Mouse (Mus musculus) small intestine, adult 2 months (tissue): ENCODE measurements around the gene Gm10226. TPM values are rescaled to one million over a fixed set of nuclear protein-coding genes. Genes with fewer than 3 reads are reported as not detected.
"Not testable (repeated sequence)": the region's sequence is repeated elsewhere in the genome, so short reads cannot be mapped to it uniquely, and the experiment has no call there.

Experiments used
- H3K27ac ChIP-seq: fragments of 200-500 bp; 2 replicates; pipeline ENCODE4 v1.5.1; 2012; ENCODE audit warnings: low read depth, low read length, control low read depth, inconsistent platforms; ENCODE audit not compliant: insufficient read depth
- H3K27me3 ChIP-seq: fragments of 200-500 bp; 2 replicates; pipeline ENCODE4 v1.6.1; 2012; ENCODE audit warnings: mild to moderate bottlenecking, moderate library complexity, low read length, inconsistent platforms; ENCODE audit not compliant: control insufficient read depth, insufficient read depth
- H3K36me3 ChIP-seq: fragments of 200-500 bp; 2 replicates; pipeline ENCODE4 v1.6.1; 2012; ENCODE audit warnings: mild to moderate bottlenecking, low read length, control low read depth, inconsistent platforms; ENCODE audit not compliant: control insufficient read depth, insufficient read depth
- H3K4me1 ChIP-seq: fragments of 200-500 bp; 2 replicates; pipeline ENCODE4 v1.6.1; 2012; ENCODE audit warnings: low read length, inconsistent platforms, mixed read lengths; ENCODE audit not compliant: control insufficient read depth, insufficient read depth, insufficient read length
- H3K4me3 ChIP-seq: fragments of 200-500 bp; 2 replicates; pipeline ENCODE4 v1.5.1; 2012; ENCODE audit warnings: low read depth, mild to moderate bottlenecking, control low read depth, inconsistent platforms, low read length, moderate library complexity
- CTCF ChIP-seq: fragments of 200-500 bp; IDR thresholded peaks from 2 replicates; pipeline ENCODE4 v1.5.1; 2012; ENCODE audit warnings: low read depth, mild to moderate bottlenecking, control low read depth, inconsistent platforms, low read length, moderate library complexity, mixed read lengths; ENCODE audit not compliant: insufficient replicate concordance, insufficient read length; ENCODE audit errors: extremely low read depth
- POLR2A ChIP-seq: fragments of 200-500 bp; IDR thresholded peaks from 2 replicates; pipeline ENCODE4 v1.6.1; 2012; ENCODE audit warnings: low read depth, mild to moderate bottlenecking, control low read depth, inconsistent platforms, low read length, moderate library complexity
- WGBS: fragments of 180-500 bp; shearing (Covaris S2); methylation state at CpG from one replicate; pipeline ENCODE4 v1.1.7; 2018; 5-methylcytosine and 5-hydroxymethylcytosine counted together
- polyA plus RNA-seq: library from polyadenylated mRNA; depleted of rRNA; stranded (reverse); fragments of >200 nt; gene quantifications from 2 replicates; pipeline ENCODE4 v1.2.3, GENCODE M21; 2012; rRNA removed

The Gm10226 gene
- polyA plus RNA-seq: not detected in 2 replicates

DNA sequence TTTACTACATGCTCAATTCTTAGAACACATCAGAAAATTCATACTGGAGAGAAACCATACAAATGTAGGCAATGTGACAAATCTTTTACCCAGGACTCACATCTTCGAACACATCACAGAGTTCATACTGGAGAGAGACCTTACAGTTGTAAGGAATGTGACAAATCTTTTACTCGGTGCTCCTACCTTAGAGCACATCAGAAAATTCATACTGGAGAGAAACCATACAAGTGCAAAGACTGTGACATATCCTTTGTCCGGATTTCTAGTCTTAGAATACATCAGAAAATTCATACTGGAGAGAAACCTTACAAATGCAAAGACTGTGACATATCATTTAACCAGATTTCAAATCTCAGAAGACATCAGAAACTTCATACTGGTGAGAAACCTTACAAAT lies at the start of gene Gm10226:
Gene Gm10226 (plus strand): TSS at position 301 of the 400 bp plus-strand sequence.
- WGBS: 92% methylated on average over 3 of the region's 3 CpGs

DNA sequence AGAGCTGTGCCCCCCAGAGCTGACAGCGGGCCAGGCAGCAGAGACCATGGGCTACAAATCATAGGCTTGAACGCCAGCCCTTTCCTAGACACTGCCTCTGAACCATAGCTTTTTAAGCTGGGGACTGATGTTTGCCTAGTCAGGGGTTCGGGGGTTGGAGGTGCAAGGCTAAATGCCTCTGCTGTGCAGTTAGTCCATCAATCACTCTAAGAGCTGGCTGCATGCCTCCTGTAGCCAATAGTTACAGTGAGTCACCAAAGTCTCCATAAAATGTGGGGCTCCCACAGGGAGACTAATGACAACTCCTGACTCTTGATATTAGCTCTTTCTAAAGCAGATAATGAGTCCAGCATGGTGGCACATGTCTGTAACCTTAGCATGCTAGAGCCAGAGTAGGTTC lies 42.9 kb upstream of the Gm10226 start:
- 70% methylated on average over 3 of the region's 3 CpGs for WGBS
- Histone ChIP-seq H3K27ac (no peak overlapping the region), H3K4me3 (no peak overlapping the region), H3K36me3 (no peaks in the 10 kb centered on the region; the same call in 1 of the 2 replicates), H3K4me1 (no peaks in the 10 kb centered on the region), H3K27me3 (no peaks in the 10 kb centered on the region)
- TF ChIP-seq CTCF: no peak
- no peak for TF ChIP-seq POLR2A

More for the DNA sequence above, at the start of gene Gm10226:
- no peak for TF ChIP-seq CTCF
- TF ChIP-seq POLR2A: no peak
- H3K4me3 ChIP-seq: no peak within 1 kb of the TSS
- H3K27ac ChIP-seq: no peak within 1 kb of the TSS
- H3K4me1 ChIP-seq: no peaks in the 10 kb centered on the region
- peaks cover 8% of the 10 kb centered on the region for H3K36me3 ChIP-seq
- no peaks in the 10 kb centered on the region for H3K27me3 ChIP-seq

DNA sequence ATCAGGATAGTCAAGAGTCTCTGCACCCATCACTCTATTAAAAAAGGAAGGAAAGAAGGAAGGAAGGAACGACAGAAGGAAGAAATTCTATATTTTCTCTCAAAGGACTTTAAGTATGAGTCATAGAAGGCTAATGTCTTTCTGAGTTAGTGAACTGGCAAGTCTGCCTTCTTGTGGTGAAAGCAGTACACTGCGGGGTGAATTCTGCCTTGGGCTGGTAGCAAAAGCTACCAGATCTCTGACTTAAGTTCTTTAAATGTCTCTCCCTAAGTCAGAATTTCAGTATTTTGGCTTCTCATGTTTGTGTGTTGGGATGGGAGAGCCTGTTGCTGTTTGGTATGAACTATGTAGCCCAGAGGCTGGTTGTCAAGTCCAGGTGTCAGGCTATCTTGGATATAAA lies 41.7 kb upstream of the Gm10226 start:
- 12% methylated on average over 2 of the region's 2 CpGs for WGBS
- H3K4me3 ChIP-seq: peak overlapping the region; percentile 84; the same call in 1 of the 2 replicates
- H3K27ac ChIP-seq: peak overlapping the region; percentile 66
- no peaks in the 10 kb centered on the region for H3K27me3 ChIP-seq
- H3K4me1 ChIP-seq: no peaks in the 10 kb centered on the region
- no peaks in the 10 kb centered on the region; the same call in 1 of the 2 replicates for H3K36me3 ChIP-seq
- TF ChIP-seq CTCF (no peak), POLR2A (no peak)

DNA sequence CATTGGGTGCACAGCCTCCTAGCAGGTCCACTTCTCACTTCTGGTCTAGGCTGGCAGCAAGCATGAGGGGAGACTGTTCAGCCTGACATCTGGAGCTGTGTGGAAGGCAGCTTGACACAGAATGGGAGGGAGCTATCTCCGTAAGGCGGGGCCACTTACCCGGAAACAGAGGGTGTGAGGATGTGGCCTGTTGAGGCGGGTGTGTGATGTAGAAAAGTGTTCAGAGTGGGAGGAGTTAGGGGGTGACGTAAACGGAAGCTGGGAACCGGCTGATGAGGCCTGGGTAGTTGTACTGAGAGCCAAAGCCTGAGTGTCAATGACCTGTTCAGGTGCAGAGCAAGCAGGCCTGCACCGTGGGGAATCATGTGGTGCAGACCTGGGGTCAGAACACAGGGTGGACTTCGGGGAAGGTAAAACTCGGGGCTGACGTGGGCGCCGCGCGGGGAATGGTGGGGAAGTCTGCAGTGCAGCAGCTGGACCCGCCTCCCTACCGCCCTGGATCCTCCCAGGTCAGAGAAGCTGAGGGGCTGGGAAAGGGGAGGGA lies 41.2 kb upstream of the Gm10226 start, which contains the start of gene Zfp983:
Gene Zfp983 (plus strand): TSS at position 261 of the 544 bp plus-strand sequence.
- Histone ChIP-seq H3K27ac (peak within 1 kb of the TSS; percentile 79), H3K4me3 (peak within 1 kb of the TSS; percentile 84)
- H3K4me1 ChIP-seq, H3K36me3 ChIP-seq, H3K27me3 ChIP-seq: not testable (repeated sequence)
- under 1% methylated on average over 17 of the region's 17 CpGs for WGBS

DNA sequence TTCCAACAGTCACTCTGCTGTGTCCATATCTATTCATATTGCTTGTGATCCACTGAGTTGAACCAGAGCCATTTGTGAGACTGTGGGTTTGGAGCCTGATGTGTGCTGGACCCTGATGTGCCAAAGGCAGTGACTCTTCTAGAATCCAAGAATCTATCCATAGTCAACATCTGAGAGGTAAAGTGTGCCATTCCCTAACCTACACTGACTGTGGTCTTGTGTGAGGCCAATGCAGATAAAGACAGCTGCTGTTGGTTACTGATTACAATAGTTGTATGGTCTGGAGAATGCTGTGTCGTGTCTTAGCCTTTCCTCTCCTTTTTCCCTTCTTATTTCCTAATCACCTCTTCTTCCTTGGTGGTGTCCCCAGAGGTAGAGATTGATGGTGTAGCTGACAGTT lies 12.8 kb upstream of the Gm10226 start:
- H3K27ac ChIP-seq, H3K27me3 ChIP-seq, H3K4me3 ChIP-seq, H3K36me3 ChIP-seq, H3K4me1 ChIP-seq: not testable (repeated sequence)
- 5% methylated on average over 1 of the region's 1 CpGs for WGBS

DNA sequence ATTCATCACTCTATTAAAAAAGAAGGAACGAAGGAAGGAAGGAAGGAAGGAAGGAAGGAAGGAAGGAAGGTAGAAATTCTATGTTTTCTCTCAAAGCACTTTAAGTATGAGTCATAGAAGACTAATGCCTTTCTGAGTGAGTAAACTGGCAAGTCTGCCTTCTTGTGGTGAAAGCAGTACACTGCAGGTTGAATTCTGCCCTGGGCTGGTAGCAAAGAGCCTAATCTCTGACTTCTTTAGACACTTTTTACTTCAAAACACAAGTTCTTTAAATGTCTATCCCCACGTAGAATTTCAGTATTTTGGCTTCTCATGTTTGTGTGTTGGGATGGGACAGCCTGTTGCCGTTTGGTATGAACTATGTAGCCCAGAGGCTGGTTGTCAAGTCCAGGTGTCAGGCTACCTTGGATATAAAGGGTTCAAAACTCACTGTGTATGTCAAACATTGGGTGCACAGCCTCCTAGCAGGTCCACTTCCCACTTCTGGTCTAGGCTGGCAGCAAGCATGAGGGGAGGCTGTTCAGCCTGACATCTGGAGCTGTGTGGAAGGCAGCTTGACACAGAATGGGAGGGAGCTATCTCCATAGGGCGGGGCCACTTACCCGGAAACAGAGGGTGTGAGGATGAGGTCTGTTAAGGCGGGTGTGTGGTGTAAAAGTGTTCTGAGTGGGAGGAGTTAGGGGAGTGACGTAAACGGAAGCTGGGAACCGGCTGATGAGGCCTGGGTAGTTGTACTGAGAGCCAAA lies 12.2 kb upstream of the Gm10226 start:
- Histone ChIP-seq H3K27me3 (no peaks in the 10 kb centered on the region), H3K4me3 (peak overlapping the region; percentile 77), H3K36me3 (0 out of 2 replicates have a peak, but pooled peaks cover 1% of the 10 kb centered on the region), H3K4me1 (peaks cover 2% of the 10 kb centered on the region; the same call in 1 of the 2 replicates), H3K27ac (peak overlapping the region; percentile 79)
- WGBS: 3% methylated on average over 9 of the region's 9 CpGs
- TF ChIP-seq POLR2A: no peak
- peak; percentile 18; the same call in 1 of the 2 replicates for TF ChIP-seq CTCF

DNA sequence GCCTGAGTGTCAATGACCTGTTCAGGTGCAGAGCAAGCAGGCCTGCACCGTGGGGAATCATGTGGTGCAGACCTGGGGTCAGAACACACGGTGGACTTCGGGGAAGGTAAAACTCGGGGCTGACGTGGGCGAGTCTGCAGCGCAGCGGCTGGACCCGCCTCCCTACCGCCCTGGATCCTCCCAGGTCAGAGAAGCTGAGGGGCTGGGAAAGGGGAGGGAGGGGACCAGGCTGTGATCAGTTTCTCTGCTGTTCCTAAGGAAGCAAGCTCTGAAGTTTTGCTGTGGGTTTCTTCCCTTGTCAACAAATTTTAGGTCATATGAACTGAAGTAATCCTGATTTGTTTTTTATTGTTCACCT lies 11.7 kb upstream of the Gm10226 start:
- peak overlapping the region; percentile 69 for H3K27ac ChIP-seq
- WGBS: under 1% methylated on average over 10 of the region's 10 CpGs
- not testable (repeated sequence) for H3K27me3 ChIP-seq

More for the DNA sequence above, 11.7 kb upstream of the Gm10226 start:
- not testable (repeated sequence) for H3K4me1 ChIP-seq, H3K36me3 ChIP-seq
- peak overlapping the region; percentile 77 for H3K4me3 ChIP-seq
